Mouse (Mus musculus) liver, embryonic 14.5 days (tissue): Measurements from ENCODE around the gene Grik5. TPM values are rescaled to one million over a fixed set of nuclear protein-coding genes. Genes with fewer than 3 reads are reported as not detected.

Experiments
- ATAC-seq: fragments of 200-750 bp; cut with Nextera tagmentation; 2 replicates; pipeline ENCODE4 v1.8.0; 2017; ENCODE audit warnings: moderate number of reproducible peaks, mild to moderate bottlenecking, moderate library complexity; ENCODE audit not compliant: insufficient read depth
- DNase-seq, 3 experiments: peaks; one replicate each; pipeline ENCODE4 v3.0.0-alpha.2; 2012 to 2013; ENCODE audit warnings: low read depth in 3 of 3, low spot score in 3 of 3
- H3K27ac ChIP-seq: fragments of 300-500 bp; sonication (generic); 2 replicates; pipeline ENCODE4 v1.5.1; 2014; ENCODE audit warnings: moderate library complexity, mild to moderate bottlenecking, control low read depth, inconsistent platforms
- H3K27me3 ChIP-seq: fragments of 300-500 bp; sonication (generic); 2 replicates; pipeline ENCODE4 v1.6.1; 2014; ENCODE audit warnings: mild to moderate bottlenecking, low read length, moderate library complexity; ENCODE audit not compliant: control insufficient read depth, insufficient read depth
- H3K36me3 ChIP-seq: fragments of 300-500 bp; sonication (generic); replicated peaks from 2 replicates; pipeline ENCODE4 v1.6.1; 2014; ENCODE audit warnings: low read depth; ENCODE audit not compliant: control insufficient read depth, insufficient read depth
- H3K4me1 ChIP-seq, 2 experiments: fragments of 200-500 bp in 1 of 2; fragments of 300-500 bp in 1 of 2; sonication (generic) in 1 of 2; replicated peaks; 2 replicates each; pipeline ENCODE4 v1.6.1; 2012 to 2014; ENCODE audit warnings: antibody characterized with exemption in 1 of 2, inconsistent platforms in 1 of 2, low read length in 1 of 2; ENCODE audit not compliant: control insufficient read depth in 2 of 2, insufficient read depth in 2 of 2
- H3K4me2 ChIP-seq: fragments of 300-500 bp; sonication (generic); 2 replicates; pipeline ENCODE4 v1.6.1; 2014; ENCODE audit warnings: low read depth, mild to moderate bottlenecking, control low read depth, moderate library complexity
- H3K4me3 ChIP-seq, 2 experiments: fragments of 200-500 bp in 1 of 2; fragments of 300-500 bp in 1 of 2; sonication (generic) in 1 of 2; 2 replicates each; pipeline ENCODE4 v1.5.1; 2012 to 2014; ENCODE audit warnings: low read depth in 2 of 2, low read length in 2 of 2, mild to moderate bottlenecking in 2 of 2, control low read depth in 1 of 2, inconsistent platforms in 1 of 2, moderate library complexity in 1 of 2; ENCODE audit not compliant: insufficient read depth in 1 of 2
- H3K9ac ChIP-seq: fragments of 300-500 bp; sonication (generic); replicated peaks from 2 replicates; pipeline ENCODE4 v1.6.1; 2014; ENCODE audit warnings: mild to moderate bottlenecking, control low read depth, moderate library complexity
- H3K9me3 ChIP-seq: fragments of 300-500 bp; sonication (generic); 2 replicates; pipeline ENCODE4 v1.6.1; 2016; ENCODE audit warnings: low read length, mixed read lengths; ENCODE audit not compliant: control insufficient read depth
- CTCF ChIP-seq: IDR thresholded peaks from 2 replicates; pipeline ENCODE4 v1.5.1; 2016; ENCODE audit warnings: antibody characterized with exemption, low read depth, control low read depth
- EP300 ChIP-seq: IDR thresholded peaks from 2 replicates; pipeline ENCODE4 v1.6.1; 2016; ENCODE audit warnings: antibody characterized with exemption, low read depth
- WGBS: fragments of 180-500 bp; shearing (Covaris S2); extraction: QIAGEN DNeasy Blood & Tissue Kit; methylation state at CpG from one replicate; pipeline ENCODE4 v1.1.7; 2014; ENCODE audit not compliant: insufficient replicate concordance; 5-methylcytosine and 5-hydroxymethylcytosine counted together
- polyA plus RNA-seq, 2 experiments: library from polyadenylated mRNA; depleted of rRNA in 1 of 2; stranded (reverse) in 1 of 2; unstranded in 1 of 2; fragments of >200 nt; fragmentation: Nextera tagmentation in 1 of 2; extraction: Ambion mirVana in 1 of 2; gene quantifications; 2 replicates each; pipeline versions ENCODE4 v1.2.1 to v1.2.3; 2012 to 2014

The Grik5 gene
- polyA plus RNA-seq, 2 experiments: 0.37 to 4.9 TPM

GRCm38 (mm10) chr7:25004806-25005205 lies 67.3 kb downstream of the Grik5 start:
- Histone ChIP-seq H3K9ac (no peak overlapping the region), H3K4me3 (no peak overlapping the region), H3K4me1 (no peaks in the 10 kb centered on the region), H3K9me3 (no peaks in the 10 kb centered on the region), H3K36me3 (no peaks in the 10 kb centered on the region), H3K4me2 (no peak overlapping the region), H3K27me3 (peaks cover 42% of the 10 kb centered on the region), H3K27ac (no peak overlapping the region)
- TF ChIP-seq CTCF (no peak), EP300 (no peak)
- ATAC-seq (no peak), DNase-seq (no peak)
- WGBS: 34% methylated on average over 7 of the region's 9 CpGs

DNA sequence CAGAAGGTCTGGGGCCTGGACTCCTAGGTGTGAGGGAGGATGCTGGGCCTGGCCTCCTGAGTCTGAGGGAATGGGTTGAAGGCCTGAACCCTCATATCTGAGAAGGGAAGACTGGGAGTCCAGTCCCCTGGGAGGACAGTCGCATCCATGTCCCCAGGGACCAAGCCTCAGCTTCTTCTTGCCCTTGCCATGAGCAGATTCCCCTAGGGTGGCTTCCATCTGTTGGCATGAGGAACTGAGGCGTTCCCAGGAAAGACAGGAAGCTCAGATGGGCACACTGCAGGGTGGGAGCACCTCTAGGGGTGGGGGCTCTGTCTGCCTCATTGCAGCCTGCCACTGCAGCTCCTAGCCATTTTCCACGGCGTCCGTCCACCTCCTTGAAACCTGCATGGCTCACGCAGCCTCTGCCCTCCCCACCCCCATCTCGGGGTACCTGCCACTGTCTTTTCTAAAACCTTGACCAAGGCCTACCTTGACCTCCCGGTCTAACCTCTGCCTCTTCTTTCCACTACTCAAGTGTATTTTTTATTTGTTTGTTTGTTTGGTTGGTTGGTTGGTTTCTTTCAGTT lies 68.2 kb downstream of the Grik5 start:
- no peak for DNase-seq
- TF ChIP-seq CTCF (no peak), EP300 (no peak)
- Histone ChIP-seq H3K9me3 (no peaks in the 10 kb centered on the region), H3K4me2 (no peak overlapping the region), H3K36me3 (no peaks in the 10 kb centered on the region), H3K4me1 (no peaks in the 10 kb centered on the region), H3K27ac (no peak overlapping the region), H3K4me3 (no peak overlapping the region), H3K9ac (no peak overlapping the region), H3K27me3 (peaks cover 33% of the 10 kb centered on the region)
- WGBS: 63% methylated on average over 8 of the region's 8 CpGs
- ATAC-seq: no peak

DNA sequence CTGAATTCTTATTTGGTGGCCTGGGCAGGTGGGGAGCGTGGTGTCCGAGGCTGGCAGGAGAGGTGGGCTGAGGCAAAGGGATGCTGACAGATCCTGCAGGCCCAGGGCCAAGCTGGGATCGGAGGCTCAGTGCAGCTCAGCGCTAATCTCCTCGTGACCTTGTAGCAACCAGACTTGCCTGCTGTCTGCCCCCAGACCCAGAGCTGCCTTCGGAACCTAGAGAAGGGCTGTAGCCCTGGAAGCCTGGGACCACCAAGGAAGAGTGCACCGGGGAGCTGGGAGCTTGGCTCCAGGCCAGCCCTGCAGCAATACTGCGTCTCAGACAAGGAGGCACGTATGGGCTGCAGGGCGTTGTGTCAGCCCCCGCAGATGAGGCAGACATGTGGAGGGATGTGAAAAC lies 68.9 kb downstream of the Grik5 start:
- Histone ChIP-seq H3K27ac (no peak overlapping the region), H3K4me3 (no peak overlapping the region), H3K36me3 (no peaks in the 10 kb centered on the region), H3K9ac (no peak overlapping the region), H3K27me3 (peaks cover 29% of the 10 kb centered on the region), H3K9me3 (no peaks in the 10 kb centered on the region), H3K4me2 (no peak overlapping the region), H3K4me1 (no peaks in the 10 kb centered on the region)
- WGBS: 51% methylated on average over 11 of the region's 11 CpGs
- ATAC-seq (no peak), DNase-seq (no peak)
- no peak for TF ChIP-seq CTCF

GRCm38 (mm10) chr7:25000711-25001110 lies 71.4 kb downstream of the Grik5 start:
- Histone ChIP-seq H3K4me2 (no peak overlapping the region), H3K9ac (no peak overlapping the region), H3K27me3 (peaks cover 11% of the 10 kb centered on the region), H3K36me3 (no peaks in the 10 kb centered on the region), H3K4me3 (no peak overlapping the region), H3K27ac (no peak overlapping the region), H3K4me1 (no peaks in the 10 kb centered on the region), H3K9me3 (no peaks in the 10 kb centered on the region)
- TF ChIP-seq CTCF (no peak), EP300 (no peak)
- WGBS: 51% methylated on average over 12 of the region's 12 CpGs
- DNase-seq (no peak), ATAC-seq (no peak)

GRCm38 (mm10) chr7:25000211-25000610 lies 71.9 kb downstream of the Grik5 start:
- WGBS: 43% methylated on average over 7 of the region's 7 CpGs
- TF ChIP-seq EP300 (no peak), CTCF (no peak)

More at GRCm38 (mm10) chr7:25000211-25000610, 71.9 kb downstream of the Grik5 start:
- ATAC-seq (no peak), DNase-seq (no peak)
- H3K4me3 ChIP-seq: no peak overlapping the region
- no peak overlapping the region for H3K27ac ChIP-seq
- no peaks in the 10 kb centered on the region for H3K9me3 ChIP-seq
- no peak overlapping the region for H3K4me2 ChIP-seq
- H3K4me1 ChIP-seq: no peaks in the 10 kb centered on the region
- H3K36me3 ChIP-seq: no peaks in the 10 kb centered on the region
- peaks cover 6% of the 10 kb centered on the region for H3K27me3 ChIP-seq
- no peak overlapping the region for H3K9ac ChIP-seq
